Mouse (Mus musculus): ENCODE results near the gene Trp53. TPM values are rescaled to one million over a fixed set of nuclear protein-coding genes. Genes with fewer than 3 reads are reported as not detected.

Trp53 gene
- polyA plus RNA-seq, 1 experiment from 2014 or later: 166 TPM

DNA sequence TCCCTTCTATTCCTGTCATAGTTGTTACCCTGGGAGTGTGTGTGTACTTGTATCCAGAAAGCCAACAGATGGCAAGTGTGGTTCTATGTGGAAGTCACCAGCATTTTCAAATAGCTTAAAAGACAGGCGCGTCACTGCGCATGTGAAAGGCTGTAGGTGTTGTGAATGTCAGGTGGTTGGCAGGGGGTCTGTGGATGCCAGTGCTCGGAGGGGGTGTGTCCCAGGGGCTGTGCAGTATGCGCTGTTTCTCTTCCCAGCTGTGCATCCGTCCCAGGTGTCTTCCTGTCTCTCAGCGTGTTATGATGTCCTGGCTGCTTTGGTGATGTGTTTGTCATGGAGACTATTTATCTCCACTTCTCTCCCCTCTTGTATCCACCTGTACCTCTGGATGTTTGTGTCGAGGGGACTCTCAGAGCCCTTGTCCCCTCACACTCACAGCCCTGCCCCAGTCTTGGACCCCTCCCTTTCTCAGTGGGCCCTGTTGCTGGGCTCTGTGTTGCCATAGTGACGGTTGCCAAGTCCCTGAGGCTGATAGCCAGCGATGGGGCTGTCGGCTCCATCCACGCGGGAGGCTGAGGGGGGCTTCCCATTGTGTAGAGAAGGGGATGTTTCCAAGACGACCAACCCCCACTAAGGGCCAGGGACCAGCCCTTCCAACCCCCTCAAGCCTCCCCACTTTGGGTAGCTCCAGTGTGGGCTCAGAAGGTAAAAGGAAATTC is 27.4 kb upstream of the Trp53 start:
- no peaks in the 10 kb centered on the region for H3K9me3 ChIP-seq (replicated peaks)
- peaks cover 16% of the 10 kb centered on the region; the same call in 1 of the 2 replicates for H3K27me3 ChIP-seq (ENCODE audit: low read depth, poor library complexity, severe bottlenecking)
- H3K4me3 ChIP-seq: peak overlapping the region; percentile 39
- H3K27ac ChIP-seq (replicated peaks): peak overlapping the region; percentile 93
- H3K36me3 ChIP-seq: peaks cover 27% of the 10 kb centered on the region
- DNase-seq (ENCODE audit: low spot score): peak; percentile 96
- whole genome bisulfite sequencing: 13% methylated on average over 14 of the region's 14 CpGs
- H3K4me1 ChIP-seq: peaks cover 97% of the 10 kb centered on the region

- Histone ChIP-seq H3K9me3 (replicated peaks) (no peaks in the 10 kb centered on the region), H3K27me3 (ENCODE audit: low read depth, poor library complexity, severe bottlenecking) (peaks cover 11% of the 10 kb centered on the region; the same call in 1 of the 2 replicates), H3K36me3 (peaks cover 27% of the 10 kb centered on the region), H3K4me1 (peaks cover 97% of the 10 kb centered on the region), H3K27ac (replicated peaks) (peak overlapping the region; percentile 93), H3K4me3 (peak overlapping the region; percentile 39)
- DNase-seq (ENCODE audit: low spot score): no peak
- 0% methylated on average over 2 of the region's 2 CpGs for WGBS
These were observed 26.8 kb upstream of the Trp53 start for GRCm38 (mm10) chr11:69553341-69553721.

- Histone ChIP-seq H3K36me3 (peaks cover 27% of the 10 kb centered on the region), H3K27me3 (ENCODE audit: low read depth, poor library complexity, severe bottlenecking) (no peaks in the 10 kb centered on the region), H3K4me3 (peak overlapping the region; percentile 39; the same call in 1 of the 2 replicates), H3K4me1 (peaks cover 97% of the 10 kb centered on the region), H3K27ac (replicated peaks) (peak overlapping the region; percentile 93), H3K9me3 (replicated peaks) (no peaks in the 10 kb centered on the region)
- DNase-seq (ENCODE audit: low spot score): no peak
- 81% methylated on average over 5 of the region's 5 CpGs for WGBS
These were observed 25.5 kb upstream of the Trp53 start for GRCm38 (mm10) chr11:69554539-69555140.

DNA sequence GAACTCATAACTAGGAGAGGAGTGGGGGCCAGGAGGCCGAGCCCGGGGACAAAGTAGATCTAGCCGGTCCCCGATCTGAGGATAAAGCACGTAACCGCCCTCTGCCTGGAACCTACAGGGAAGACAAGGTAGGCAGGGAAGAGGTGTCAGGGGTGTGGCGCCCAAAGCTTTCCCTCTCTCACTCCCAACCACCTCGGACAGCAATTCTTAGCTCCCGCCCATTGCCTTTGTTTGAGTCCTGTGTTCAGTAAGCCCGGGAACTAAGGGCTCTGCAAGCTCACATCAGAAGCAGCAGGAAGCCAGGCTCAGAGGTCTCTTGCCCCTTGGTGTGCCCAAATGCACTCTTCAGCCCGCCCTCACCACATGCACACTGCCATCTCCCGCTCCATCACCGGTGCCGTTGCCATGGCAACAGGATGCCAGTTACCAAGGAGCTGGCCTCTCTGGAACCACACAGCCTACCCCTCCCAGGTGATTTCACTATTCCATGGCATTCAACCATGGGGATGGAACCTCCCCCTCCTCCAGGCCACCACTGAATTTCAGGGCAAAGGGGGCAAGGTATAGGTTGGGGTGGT is 22.7 kb upstream of the Trp53 start:
- Histone ChIP-seq H3K4me1 (peaks cover 100% of the 10 kb centered on the region), H3K4me3 (peak overlapping the region; percentile 94), H3K27me3 (ENCODE audit: low read depth, poor library complexity, severe bottlenecking) (peaks cover 7% of the 10 kb centered on the region), H3K27ac (replicated peaks) (peak overlapping the region; percentile 79), H3K36me3 (peaks cover 39% of the 10 kb centered on the region), H3K9me3 (replicated peaks) (no peaks in the 10 kb centered on the region)
- peak; percentile 70 for DNase-seq (ENCODE audit: low spot score)
- 16% methylated on average over 14 of the region's 14 CpGs for WGBS

DNA sequence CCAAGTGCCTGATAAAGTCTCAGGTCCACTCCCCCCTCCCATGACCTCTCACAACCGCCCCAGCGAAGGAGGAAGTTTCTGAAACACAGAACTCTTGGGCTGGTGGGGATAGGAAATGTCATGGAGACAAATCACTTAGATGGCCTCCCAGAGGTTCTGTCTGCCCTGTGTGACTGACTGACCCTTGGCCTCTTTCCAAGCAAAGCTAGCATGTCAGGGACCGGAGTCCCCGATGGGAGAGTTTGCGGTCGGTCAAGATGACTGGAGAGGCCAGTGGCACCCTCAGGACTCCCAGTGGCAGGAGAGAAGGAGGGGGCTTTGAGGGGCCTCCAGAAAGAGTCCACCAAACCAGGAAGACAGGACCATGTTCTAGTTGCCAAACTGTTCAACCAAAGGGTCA is 21.4 kb upstream of the Trp53 start:
- H3K36me3 ChIP-seq: peaks cover 52% of the 10 kb centered on the region
- H3K27ac ChIP-seq (replicated peaks): peak overlapping the region; percentile 97
- H3K9me3 ChIP-seq (replicated peaks): no peaks in the 10 kb centered on the region
- DNase-seq (ENCODE audit: low spot score): peak; percentile 37
- H3K4me3 ChIP-seq: peak overlapping the region; percentile 94
- H3K27me3 ChIP-seq (ENCODE audit: low read depth, poor library complexity, severe bottlenecking): peaks cover 19% of the 10 kb centered on the region
- H3K4me1 ChIP-seq: peaks cover 99% of the 10 kb centered on the region
- 25% methylated on average over 6 of the region's 6 CpGs for WGBS

DNA sequence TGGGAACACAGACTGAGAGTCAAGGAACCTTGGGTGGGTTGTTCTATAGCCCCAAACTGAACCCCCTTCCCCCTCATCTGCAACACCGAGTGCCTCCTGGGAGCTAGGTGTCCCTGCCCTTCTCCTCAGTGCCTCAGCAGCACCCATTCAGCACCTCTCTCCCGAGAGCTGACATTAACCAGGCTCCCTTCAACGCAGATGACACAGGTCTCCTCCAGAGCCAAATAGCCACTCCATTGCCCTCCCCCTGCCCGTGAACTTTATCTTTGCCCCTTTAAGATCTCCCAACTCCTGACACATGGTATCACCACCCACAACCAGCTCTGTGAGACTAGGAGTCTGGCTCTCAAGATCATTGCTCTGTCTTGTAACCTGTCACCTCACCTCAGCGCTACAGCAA is 21.0 kb upstream of the Trp53 start:
- no peak for DNase-seq (ENCODE audit: low spot score)
- Histone ChIP-seq H3K9me3 (replicated peaks) (no peaks in the 10 kb centered on the region), H3K36me3 (peaks cover 54% of the 10 kb centered on the region), H3K27me3 (ENCODE audit: low read depth, poor library complexity, severe bottlenecking) (peaks cover 21% of the 10 kb centered on the region), H3K4me3 (peak overlapping the region; percentile 94), H3K27ac (replicated peaks) (peak overlapping the region; percentile 97), H3K4me1 (peaks cover 99% of the 10 kb centered on the region)
- WGBS: 12% methylated on average over 5 of the region's 5 CpGs

DNA sequence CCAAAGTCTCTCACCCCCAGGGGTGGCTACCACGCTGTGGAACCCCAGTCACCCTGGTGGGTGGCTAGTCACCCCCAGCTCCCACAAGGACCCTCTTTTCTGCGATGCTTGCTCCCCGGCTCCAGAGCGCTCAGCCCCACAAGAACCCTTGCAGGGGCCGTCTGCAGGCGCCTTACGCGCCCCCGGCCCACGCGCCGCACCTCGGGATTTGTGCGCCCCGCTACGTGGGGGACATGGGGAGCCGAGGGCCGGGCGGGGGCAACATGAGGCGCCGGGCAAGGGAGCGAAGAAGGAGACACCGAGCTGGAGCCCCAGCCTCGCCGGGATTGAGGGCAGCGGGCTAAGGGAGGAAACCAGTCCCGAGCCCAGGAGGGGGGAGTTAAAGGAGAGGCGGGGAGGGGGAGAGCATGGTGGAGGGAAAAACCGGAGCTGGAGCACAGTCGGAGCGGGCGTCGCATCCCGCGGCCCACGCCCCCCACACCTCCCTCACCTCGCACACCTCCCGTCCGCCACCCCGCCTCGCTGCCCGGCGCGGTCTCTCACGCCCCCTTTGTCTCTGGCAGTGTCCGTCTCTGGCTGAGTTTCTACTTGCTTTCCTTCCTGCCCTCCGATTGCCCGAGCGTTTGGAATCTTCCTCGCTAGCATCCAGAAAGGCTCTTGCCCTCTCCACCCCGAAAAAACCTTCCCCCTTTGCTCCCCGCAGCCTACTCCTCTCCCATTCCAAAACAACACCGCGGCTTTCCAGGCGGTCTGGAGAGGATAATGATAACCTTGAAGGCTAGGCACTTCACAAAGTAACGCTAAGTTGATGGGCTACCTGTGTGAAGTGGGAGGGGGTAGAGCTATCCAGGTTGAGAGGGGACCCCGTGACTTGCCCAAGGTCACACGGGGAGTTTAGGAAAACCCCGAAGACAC is 20.1 kb upstream of the Trp53 start, which contains the start of gene Efnb3:
TSS of gene Efnb3 (minus strand) at position 355 of the 915 bp plus-strand sequence.
- H3K27ac ChIP-seq (replicated peaks): peak within 1 kb of the TSS; percentile 97
- H3K4me1 ChIP-seq: peaks cover 99% of the 10 kb centered on the region
- H3K9me3 ChIP-seq (replicated peaks): no peaks in the 10 kb centered on the region
- peaks cover 21% of the 10 kb centered on the region for H3K27me3 ChIP-seq (ENCODE audit: low read depth, poor library complexity, severe bottlenecking)
- H3K36me3 ChIP-seq: peaks cover 55% of the 10 kb centered on the region
- DNase-seq (ENCODE audit: low spot score): peak; percentile 84
- H3K4me3 ChIP-seq: peak within 1 kb of the TSS; percentile 94
- WGBS: under 1% methylated on average over 59 of the region's 59 CpGs

GRCm38 (mm10) chr11:69560896-69561854 is 19.0 kb upstream of the Trp53 start:
- Histone ChIP-seq H3K36me3 (peaks cover 55% of the 10 kb centered on the region), H3K27ac (replicated peaks) (peak overlapping the region; percentile 97), H3K27me3 (ENCODE audit: low read depth, poor library complexity, severe bottlenecking) (peaks cover 21% of the 10 kb centered on the region), H3K4me3 (peak overlapping the region; percentile 94), H3K4me1 (peaks cover 96% of the 10 kb centered on the region), H3K9me3 (replicated peaks) (no peaks in the 10 kb centered on the region)
- peak; percentile 78 for DNase-seq (ENCODE audit: low spot score)
- 14% methylated on average over 16 of the region's 16 CpGs for WGBS

- H3K4me3 ChIP-seq: no peak overlapping the region
- peaks cover 21% of the 10 kb centered on the region for H3K27me3 ChIP-seq (ENCODE audit: low read depth, poor library complexity, severe bottlenecking)
- H3K36me3 ChIP-seq: peaks cover 70% of the 10 kb centered on the region
- H3K27ac ChIP-seq (replicated peaks): 0 out of 2 replicates have a peak overlapping the region, but pooled peaks have one; percentile 52
- H3K9me3 ChIP-seq (replicated peaks): no peaks in the 10 kb centered on the region
- 81% methylated on average over 13 of the region's 13 CpGs for WGBS
- peaks cover 74% of the 10 kb centered on the region for H3K4me1 ChIP-seq
- DNase-seq (ENCODE audit: low spot score): no peak
These were observed 16.8 kb upstream of the Trp53 start for GRCm38 (mm10) chr11:69563373-69563772.

DNA sequence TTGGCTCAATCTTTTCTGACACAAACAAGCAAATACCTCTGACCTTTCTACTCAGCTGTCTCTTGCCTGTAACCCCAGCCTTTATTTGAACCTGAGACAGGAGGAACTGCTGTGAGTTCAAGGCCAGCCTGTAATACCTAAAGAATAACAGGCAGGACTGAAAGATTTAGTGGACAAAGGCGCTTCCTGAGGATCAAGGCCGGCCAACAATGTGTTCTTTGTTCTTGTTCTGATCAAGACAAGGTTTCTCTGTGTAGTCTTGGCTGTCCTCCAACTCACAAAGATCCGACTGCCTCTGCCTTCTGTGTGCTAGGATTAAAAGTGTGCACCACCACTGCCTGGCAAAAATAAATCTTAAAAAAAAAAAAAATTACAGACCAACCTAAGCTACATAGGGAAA is 15.8 kb upstream of the Trp53 start:
- DNase-seq (ENCODE audit: low spot score): no peak
- H3K27ac ChIP-seq (replicated peaks): 0 out of 2 replicates have a peak overlapping the region, but pooled peaks have one; percentile 17
- H3K27me3 ChIP-seq (ENCODE audit: low read depth, poor library complexity, severe bottlenecking): peaks cover 21% of the 10 kb centered on the region
- peaks cover 66% of the 10 kb centered on the region for H3K4me1 ChIP-seq
- no peaks in the 10 kb centered on the region for H3K9me3 ChIP-seq (replicated peaks)
- peaks cover 78% of the 10 kb centered on the region for H3K36me3 ChIP-seq
- 58% methylated on average over 3 of the region's 3 CpGs for WGBS
- H3K4me3 ChIP-seq: no peak overlapping the region

- DNase-seq (ENCODE audit: low spot score): no peak
- Histone ChIP-seq H3K36me3 (peaks cover 85% of the 10 kb centered on the region), H3K27me3 (ENCODE audit: low read depth, poor library complexity, severe bottlenecking) (peaks cover 21% of the 10 kb centered on the region), H3K9me3 (replicated peaks) (no peaks in the 10 kb centered on the region), H3K4me3 (no peak overlapping the region), H3K4me1 (peaks cover 59% of the 10 kb centered on the region), H3K27ac (replicated peaks) (no peak overlapping the region)
- 80% methylated on average over 8 of the region's 8 CpGs for WGBS
These were observed 15.0 kb upstream of the Trp53 start for GRCm38 (mm10) chr11:69565131-69565530.

Measured in midbrain, embryonic 10.5 days (tissue).